Mouse (Mus musculus) MEL (cell line): ENCODE measurements at regions not wholly inside any gene's neighbourhood (a gene's known extent, or its start where the extent isn't known, plus 50 kb on each side); places are given as distances from the start of the nearest gene placed in this dataset.

ENCODE experiments used
- CTCF ChIP-seq, 3 experiments: IDR thresholded peaks in 2 of 3; conservative IDR thresholded peaks in 1 of 3; 2 replicates each; pipeline ENCODE4 v1.5.1; 2011 to 2012; ENCODE audit warnings: low read length in 3 of 3, low read depth in 2 of 3, mild to moderate bottlenecking in 2 of 3, improper control_type of control experiment in 1 of 3, inconsistent platforms in 1 of 3, mixed read lengths in 1 of 3, moderate library complexity in 1 of 3; ENCODE audit not compliant: control insufficient read depth in 1 of 3, insufficient read depth in 1 of 3, poor library complexity in 1 of 3, severe bottlenecking in 1 of 3
- ZKSCAN1 ChIP-seq: IDR thresholded peaks from 2 replicates; pipeline ENCODE4 v1.6.1; 2012; ENCODE audit warnings: low read depth, mild to moderate bottlenecking, inconsistent platforms, low read length, improper control_type of control experiment, moderate library complexity

GRCm38 (mm10) chr8:98572597-98573514, 843.4 kb downstream of the Cdh8 start:
- TF ChIP-seq CTCF (IDR thresholded peaks at IDR 0.05 in 2 of 3, conservative IDR thresholded peaks at IDR 0.05 in 1 of 3; ENCODE audit: control insufficient read depth in 1 of 3, insufficient read depth in 1 of 3, low read depth in 2 of 3, low read length in 3 of 3, poor library complexity in 1 of 3, severe bottlenecking in 1 of 3) (no peak), ZKSCAN1 (no peak)
